Mouse (Mus musculus): Measurements from ENCODE around the gene Vmn2r33. TPM values are rescaled to one million over a fixed set of nuclear protein-coding genes. Genes with fewer than 3 reads are reported as not detected.

The Vmn2r33 gene
- total RNA-seq (2023) = not detected

GRCm38 (mm10) chr7:7566686-7567085 lies at the start of gene Vmn2r33:
Gene Vmn2r33 (minus strand): TSS chr7:7566786.

Other genes with a start within 250 kb of the Vmn2r33 start
- not detected for gene Vmn2r30, start 229.2 kb downstream of the Vmn2r33 start, total RNA-seq (2023)
- not detected for gene Gm45783, start 192.2 kb downstream of the Vmn2r33 start, total RNA-seq (2023)
- gene Vmn2r31, start 167.1 kb downstream of the Vmn2r33 start, total RNA-seq (2023) = not detected
- gene Vmn2r32, start 86.8 kb downstream of the Vmn2r33 start, total RNA-seq (2023) = not detected
- not detected for gene Vmn2r34, start 122.7 kb upstream of the Vmn2r33 start, total RNA-seq (2023)

Data from CD8-positive naive resting alpha-beta T cell, adult 57 days (primary cell).